In genomic region chr1:23060056-23060455, GRCm38 (mm10) we compare ENCODE assay signal across 23 mouse cellular contexts. TPM values are rescaled to one million over a fixed set of nuclear protein-coding genes. Genes with fewer than 3 reads are reported as not detected.
"Had no signal": no experiment of that assay in that cellular context is flagged by ENCODE, and none has a peak within 500 bp of the region (broad histone marks: within the 10 kb centered on the region; RNA-seq: fewer than 3 reads in every experiment).

No protein-coding gene starts in this region.

- H3K4me3 ChIP-seq: kidney, embryonic 15.5 days; limb, embryonic 12.5 days; limb, embryonic 15.5 days; midbrain, embryonic 12.5 days; midbrain, embryonic 15.5 days; neural tube, embryonic 12.5 days; neural tube, embryonic 15.5 days had no signal

- ATAC-seq: liver, postnatal 0 days; lung, postnatal 0 days; midbrain, embryonic 15.5 days had no signal

- H3K36me3 ChIP-seq: kidney, embryonic 15.5 days; limb, embryonic 12.5 days; limb, embryonic 15.5 days; midbrain, embryonic 12.5 days; midbrain, embryonic 15.5 days; neural tube, embryonic 12.5 days; neural tube, embryonic 15.5 days had no signal

- H3K4me1 ChIP-seq: kidney, embryonic 15.5 days; limb, embryonic 12.5 days; limb, embryonic 15.5 days; midbrain, embryonic 12.5 days; midbrain, embryonic 15.5 days; neural tube, embryonic 12.5 days had no signal

- H3K27me3 ChIP-seq: kidney, embryonic 15.5 days; limb, embryonic 12.5 days; limb, embryonic 15.5 days; midbrain, embryonic 12.5 days; midbrain, embryonic 15.5 days; neural tube, embryonic 12.5 days; neural tube, embryonic 15.5 days had no signal

- DNase-seq: kidney, adult 8-10 months; kidney, postnatal 10 days; kidney, postnatal 36 days; left cerebral cortex, postnatal 4 days; liver, postnatal 0 days; lung, embryonic 14.5 days; right cerebral cortex, postnatal 25 days; thymus, adult 18-20 months; thymus, postnatal 25 days had no signal

- H3K27ac ChIP-seq: kidney, embryonic 15.5 days; limb, embryonic 12.5 days; limb, embryonic 15.5 days; liver, embryonic 14.5 days; macrophage; midbrain, embryonic 12.5 days; midbrain, embryonic 15.5 days; neural tube, embryonic 12.5 days; neural tube, embryonic 15.5 days had no signal

RNA-seq across cellular contexts. Expression of gene 4933415F23Rik, which starts 42.0 kb away (rescaled TPM):
- polyA plus RNA-seq: kidney, embryonic 15.5 days; limb, embryonic 12.5 days; limb, embryonic 15.5 days; liver, embryonic 11.5 days; liver, embryonic 14.5 days; liver, postnatal 0 days; lung, embryonic 14.5 days; lung, postnatal 0 days; macrophage; midbrain, embryonic 12.5 days; midbrain, embryonic 15.5 days; neural tube, embryonic 12.5 days; small intestine, adult 2 months; spleen, adult 2 months; stomach, embryonic 16.5 days had no signal
